Mouse (Mus musculus) Muller cell, postnatal 12 days (primary cell): ENCODE measurements around the gene Hivep3.
A peak's percentile ranks its signal among the peaks of the same experiment; 100 is the strongest.

ENCODE experiments used
- DNase-seq: peaks from one replicate; pipeline ENCODE4 v3.0.0-alpha.2; 2015; ENCODE audit errors: inconsistent ontology term

Hivep3 gene

DNA sequence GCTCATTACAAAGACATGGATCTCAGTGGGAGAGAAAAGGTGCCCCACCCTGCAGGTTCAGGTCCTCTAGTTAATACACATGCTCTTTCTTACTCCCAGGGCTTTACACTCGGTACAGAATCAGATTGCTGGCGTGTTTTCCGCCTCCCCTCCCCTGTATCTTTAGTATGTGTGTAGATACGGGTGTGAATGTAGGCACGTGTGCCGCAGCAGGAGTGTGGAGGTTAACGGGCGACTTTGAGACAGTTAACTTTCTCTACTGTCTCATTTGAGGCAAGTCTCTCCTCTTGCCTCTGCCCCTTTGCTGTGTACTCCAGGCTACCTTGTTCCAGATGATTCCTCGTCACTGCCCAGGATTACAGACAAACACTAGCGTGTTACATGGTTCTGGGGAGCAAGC lies 241.7 kb downstream of the Hivep3 start:
- DNase-seq: no peak

DNA sequence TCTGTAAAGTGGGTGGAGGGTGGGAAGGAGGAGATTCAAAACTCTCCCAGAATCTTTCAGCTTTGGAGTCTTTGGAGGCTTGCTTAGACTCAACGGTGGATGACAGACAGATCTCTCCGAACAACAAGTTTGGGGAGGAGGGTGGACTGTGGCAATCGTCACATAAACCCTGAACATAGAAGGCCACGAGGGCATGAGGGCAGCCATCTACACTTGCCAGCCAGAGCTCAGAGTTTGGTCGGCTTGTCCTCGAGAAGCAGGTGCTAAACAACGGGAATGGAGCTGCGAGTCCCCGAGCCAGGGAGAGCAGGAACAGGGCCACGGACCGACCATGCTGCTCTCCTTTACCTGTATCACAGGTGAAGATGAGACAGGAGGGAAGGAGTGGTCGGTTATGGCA lies 242.2 kb downstream of the Hivep3 start:
- no peak for DNase-seq

DNA sequence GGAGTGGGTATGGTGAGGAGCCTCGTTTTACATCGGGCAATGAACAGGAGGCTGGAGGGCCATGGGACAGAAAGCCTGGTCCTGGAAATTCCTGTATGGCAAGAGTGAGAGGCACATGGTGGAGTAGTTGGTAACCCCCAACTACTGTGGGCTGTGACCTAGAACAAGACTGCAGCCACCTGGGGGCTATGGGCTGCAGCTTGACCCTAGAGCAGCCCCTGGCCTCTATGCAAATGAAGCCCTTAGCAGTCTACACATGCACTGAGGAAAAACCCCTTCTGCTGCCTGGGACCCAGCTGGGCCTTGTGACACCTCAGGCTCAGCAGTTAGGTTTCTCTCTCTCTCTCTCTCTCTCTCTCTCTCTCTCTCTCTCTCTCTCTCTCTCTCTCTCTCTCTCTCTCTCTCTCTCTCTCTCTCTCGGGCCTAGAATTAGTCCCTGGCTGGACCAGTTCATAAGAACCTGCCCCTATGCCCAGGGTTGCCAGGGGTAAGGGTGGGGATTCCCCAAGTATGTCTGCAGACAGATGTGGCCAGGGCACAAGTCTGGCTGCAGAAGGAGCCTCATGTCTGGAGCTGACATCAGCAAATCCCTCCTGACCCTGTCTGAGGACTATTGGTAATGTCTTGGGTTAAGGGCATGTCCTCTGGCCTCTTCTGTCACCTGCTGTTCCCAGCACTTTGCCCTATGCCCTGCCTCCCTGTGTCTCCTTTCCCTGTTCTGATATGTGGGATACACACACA lies 243.0 kb downstream of the Hivep3 start:
- no peak for DNase-seq

DNA sequence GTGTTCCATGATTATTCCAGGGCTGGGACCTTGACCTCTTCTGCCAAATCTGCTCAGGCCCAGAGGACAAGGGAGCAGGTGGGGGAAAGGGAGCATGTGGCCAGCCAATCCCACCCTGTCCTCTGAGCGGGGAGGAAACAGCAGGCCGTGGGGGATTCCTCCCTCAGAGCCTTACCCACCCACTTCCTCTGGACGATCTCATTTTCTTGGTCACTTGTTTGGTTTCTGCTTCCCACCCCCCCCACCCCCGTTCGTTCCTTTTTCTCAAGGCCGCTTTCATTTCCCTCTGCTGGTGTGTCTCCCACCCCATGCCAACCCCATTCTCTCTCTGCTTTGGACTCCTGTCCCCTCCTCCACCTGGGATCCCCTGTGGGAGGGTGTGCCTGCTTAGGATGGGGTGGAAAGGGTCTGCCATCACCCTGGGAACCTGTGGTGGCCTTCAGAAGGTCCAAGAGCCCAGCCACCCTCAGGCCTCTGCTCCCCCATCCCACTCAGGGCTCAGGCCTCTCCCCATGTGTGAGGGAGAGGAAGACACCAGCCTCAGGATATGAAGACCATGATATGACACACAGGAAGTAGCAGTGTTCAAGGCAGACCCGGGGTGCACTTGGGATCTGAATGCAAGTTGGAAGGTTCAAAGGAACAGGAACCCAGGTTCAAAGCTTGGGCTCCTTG lies 244.4 kb downstream of the Hivep3 start:
- no peak for DNase-seq

DNA sequence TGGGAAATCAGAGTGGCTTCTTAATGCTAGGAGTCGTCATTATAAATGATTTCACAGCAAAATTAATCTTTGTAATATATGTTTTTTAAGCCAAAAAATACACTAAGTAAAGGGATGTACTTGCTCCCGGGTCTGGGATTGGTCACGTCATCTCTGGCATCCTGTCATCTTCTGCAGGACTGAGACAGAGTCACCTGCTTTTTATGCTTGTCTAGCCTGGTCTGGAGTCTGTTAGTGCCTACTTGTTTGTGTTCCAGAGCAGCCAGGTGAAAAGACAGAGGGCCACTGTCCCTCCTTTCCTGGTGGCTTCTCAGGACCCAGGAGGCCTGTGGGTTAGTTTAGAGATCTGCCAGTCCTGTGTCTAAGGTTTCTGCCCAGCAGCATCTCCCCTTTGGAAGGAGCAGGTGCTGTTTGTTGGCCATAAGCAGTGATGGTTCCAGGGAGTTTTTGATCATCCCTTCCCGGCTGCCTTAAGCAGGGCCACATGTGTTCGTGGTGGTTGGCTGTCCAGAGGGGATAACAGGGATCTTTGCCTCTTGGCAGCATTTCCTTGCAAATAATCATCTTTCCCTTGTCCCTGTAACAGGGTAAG lies 245.8 kb downstream of the Hivep3 start:
- DNase-seq: no peak

DNA sequence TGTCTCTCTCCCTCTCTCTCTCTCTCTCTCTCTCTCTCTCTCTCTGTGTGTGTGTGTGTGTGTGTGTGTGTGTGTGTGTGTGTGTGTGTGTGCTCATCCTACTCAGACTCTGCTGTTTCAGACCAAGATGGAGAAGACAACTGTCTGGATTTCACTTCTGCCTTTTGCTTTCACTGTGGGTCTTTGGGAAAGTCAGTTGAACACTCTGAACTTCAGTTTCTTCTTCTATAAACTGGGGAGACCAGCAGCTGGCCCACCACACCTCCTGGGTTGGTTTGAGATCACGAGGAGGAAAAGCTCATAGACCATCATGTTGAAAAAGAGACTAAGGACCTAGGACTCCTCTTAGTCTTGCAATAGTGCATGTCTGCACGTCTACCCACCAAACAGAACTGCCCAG lies 246.3 kb downstream of the Hivep3 start:
- DNase-seq: no peak

DNA sequence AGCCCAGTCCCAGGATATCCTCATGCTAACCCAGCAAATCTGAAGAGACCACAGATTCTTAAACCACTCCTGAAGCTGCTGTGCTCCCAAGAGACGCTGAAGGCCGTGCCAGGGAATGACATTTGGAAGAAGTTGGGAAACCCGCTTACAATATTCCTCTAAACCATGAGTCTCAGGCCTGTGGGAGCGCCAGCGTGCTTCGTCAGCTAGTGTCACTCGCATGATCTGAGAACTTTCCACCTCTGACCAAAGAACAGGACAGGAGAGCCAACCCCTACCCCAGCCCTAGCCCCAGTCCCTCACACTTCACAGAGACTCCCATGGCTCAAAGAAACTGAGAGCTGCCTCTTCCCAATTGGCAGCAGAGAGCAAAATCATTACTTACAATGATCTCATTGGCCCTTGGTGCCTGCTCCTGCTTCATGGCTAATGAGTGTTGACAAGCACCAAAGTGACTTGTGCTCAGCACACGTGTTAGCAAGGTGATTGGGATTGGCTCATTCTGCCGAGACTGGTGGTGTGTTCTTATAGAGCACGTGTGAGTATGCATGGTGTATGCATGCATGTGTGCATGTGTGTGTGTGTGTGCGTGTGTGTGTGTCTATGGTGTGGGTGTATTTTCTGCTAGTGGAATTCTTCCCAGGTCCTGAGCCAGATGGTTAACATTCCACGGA lies 247.6 kb downstream of the Hivep3 start:
- peak; percentile 63 for DNase-seq

DNA sequence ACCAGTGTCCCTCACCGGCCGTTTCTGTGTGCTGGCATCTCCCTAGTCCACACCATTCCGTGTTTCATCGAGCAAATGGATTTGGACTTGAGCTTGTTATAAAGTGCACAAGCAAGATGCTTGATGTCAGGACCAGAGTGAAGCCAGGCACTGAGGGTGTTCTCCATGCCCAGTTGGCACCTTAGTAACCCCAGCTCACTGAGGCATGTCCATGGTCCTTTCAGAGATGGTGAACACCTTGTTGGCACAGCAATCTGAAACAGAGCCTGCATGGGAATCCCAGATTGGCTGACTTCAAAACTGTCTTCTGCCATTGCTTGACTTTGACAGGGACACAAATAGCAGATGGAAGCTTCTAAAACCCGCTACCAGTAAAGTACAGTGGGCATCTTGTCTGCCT lies 252.5 kb downstream of the Hivep3 start:
- no peak for DNase-seq

DNA sequence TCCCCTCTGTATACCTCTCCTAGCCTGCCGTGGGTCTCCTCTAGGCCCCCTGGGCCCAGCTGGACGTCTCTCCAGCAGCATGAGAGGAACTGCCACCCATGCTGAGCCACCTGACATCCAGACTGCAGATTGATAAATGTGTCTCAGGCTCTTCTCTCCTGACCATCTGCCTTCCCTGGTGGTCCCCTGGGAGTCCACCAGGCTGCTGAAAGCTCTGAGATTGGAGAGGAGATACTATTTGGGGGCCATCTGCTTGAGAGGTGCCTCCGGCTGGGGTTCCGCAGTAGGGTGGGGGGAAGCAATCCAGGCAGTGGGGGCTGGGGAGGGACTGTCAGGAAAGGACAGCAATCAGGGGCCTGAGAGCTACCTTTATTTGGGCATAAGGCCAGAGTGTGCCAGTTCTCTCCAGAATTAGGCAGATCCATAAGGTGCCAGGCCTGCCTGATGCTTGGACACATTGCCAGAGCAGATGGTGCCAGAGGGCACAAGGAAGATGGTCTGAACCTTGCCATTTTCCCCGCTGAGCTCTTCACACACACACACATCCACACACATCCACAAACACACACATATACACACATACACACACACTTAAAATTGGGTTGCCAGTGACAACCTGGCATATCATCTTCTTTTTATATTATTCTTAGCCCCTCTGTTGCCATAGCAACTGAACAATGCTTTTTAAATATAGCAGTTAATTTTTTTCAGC lies 253.2 kb downstream of the Hivep3 start:
- no peak for DNase-seq

DNA sequence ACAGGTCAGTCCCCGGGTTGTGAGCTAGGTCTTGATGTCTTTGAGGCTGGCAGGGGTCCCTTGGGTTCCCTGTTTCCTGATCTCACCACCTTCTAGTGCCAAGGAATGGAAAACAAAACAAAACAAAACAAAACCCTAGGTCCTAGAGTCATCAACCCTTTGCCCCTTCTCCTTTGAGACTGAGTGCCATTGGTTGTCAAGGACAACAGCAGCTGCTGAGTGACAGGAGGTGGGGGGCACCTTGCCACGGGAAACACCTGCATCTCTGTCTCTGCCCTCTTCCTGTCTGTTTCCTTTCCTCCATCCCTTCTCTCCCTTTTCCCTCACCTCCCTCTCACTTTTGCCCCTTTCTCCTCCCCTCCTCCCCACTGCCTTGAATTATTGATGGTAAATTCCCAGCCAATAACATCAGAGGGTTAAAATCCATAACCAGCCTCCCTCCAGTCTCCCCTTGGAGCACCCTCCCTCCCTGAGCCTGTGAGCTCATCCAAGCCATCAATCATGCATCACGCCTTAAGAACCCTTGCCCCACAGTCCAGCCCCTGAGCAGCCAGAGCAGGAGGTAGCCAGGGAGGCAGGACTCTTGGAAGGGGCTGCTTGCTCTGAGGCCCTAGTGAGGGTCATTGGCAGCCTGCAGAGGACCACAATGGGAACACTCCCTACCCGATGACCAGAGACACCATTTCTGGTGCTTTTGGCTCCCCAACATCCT lies 253.9 kb downstream of the Hivep3 start:
- DNase-seq: no peak

DNA sequence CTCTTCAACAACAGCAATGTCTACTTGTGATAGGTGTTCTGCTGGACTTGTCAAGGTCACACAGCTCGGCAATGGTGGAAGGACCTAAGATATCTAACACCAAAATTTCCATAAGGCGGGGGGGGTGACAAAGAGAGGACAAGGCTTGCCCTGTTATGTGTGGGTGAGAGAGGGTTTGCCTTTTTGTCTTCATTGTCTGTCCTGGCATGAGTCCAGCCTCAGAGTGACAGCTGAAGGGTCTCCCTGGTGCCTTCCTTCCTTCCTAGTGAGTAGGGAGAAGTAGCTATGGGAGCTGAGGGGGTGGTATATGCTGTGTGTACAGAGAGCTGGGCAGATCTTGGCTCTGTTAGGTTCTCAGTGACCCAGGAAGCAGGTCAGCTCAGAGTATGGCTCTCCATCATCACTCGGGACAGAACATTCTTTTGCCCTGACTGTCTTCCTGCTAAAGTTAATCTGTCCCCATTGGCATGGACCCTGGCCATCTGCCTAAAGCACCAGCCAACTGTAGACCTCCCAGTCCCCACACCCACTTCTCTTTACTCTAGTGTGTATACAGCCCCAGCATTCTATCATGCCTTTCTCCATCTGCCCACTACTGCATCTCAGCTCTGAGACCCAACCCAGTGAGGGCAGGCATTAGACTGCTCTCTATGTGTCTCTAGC lies 255.6 kb downstream of the Hivep3 start:
- peak; percentile 82 for DNase-seq

DNA sequence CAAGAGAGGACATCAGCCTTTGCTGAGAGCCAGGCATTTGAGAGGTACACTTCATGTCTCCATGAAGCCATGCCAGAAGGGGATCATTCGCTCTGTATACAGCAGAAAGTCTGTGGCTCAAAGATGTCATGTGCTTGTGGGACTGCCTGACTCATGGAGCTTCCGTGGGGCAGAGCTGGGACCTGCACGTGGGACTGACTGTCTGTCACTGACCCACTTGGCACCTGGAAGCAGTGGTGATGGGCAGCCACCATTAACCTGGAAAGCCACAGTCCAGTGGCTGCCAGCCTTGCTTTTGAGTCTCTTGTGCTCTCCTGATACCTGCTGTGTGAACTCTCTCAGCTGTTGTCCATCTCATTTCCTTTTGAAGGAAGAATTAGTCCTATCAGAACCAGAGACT lies 256.8 kb downstream of the Hivep3 start:
- peak; percentile 59 for DNase-seq

DNA sequence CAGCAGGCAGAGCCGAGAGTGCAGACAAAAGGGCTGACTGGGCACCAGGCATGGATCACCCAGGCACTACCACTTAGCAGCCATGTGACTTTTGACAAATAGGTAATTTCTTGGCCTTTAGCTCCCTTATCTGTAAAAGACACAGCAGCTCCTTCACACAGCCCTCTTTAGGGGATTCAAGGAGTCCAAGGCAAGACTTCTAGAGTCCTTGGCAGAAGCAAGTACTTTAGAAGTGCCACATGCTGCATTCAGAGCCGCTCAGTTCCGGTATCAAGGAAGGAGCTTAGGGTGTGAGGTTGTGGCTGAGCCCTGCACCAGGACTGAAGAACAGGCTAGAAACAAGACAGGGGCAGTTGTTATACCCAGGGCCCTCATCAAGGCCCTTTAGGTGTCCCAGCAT lies 257.3 kb downstream of the Hivep3 start:
- no peak for DNase-seq

DNA sequence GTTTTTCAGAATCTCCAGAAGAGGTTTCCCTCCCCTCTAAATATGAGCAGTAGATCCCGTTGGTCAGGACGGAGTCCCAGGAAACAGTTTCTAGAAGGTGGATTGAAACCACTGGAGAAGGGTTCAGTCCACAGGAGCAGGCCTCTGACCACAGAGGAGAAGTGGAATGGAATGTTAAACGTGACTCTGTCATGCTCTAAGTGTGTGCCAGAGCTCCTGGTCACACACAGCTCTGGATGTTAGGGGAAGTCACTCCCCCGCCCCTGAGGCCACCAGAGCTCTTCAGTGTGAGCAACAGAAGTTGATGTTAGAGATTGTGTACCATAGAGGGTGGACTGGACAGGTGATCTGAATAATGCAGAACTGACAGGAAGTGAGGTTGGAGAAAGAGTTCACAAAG lies 258.2 kb downstream of the Hivep3 start:
- DNase-seq: no peak

DNA sequence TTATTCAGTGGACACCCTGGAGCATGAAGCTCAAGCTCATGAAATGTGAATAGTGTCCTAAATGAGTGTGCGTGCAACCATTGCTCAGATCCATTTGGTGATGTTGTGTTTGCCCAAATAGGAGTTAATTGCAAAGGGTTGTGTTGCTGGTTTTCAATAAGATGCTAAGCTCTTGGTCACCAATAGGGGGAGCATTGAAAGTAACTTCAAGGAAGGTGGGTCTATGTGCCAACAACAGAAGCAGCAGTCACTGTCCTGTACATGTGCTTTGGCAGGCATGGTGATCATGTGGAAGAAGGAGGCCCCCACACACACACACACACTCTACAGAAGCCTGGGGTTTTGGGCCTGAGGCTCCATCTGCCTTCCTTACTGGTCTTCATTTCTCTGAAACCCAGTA lies 262.8 kb downstream of the Hivep3 start:
- DNase-seq: no peak

DNA sequence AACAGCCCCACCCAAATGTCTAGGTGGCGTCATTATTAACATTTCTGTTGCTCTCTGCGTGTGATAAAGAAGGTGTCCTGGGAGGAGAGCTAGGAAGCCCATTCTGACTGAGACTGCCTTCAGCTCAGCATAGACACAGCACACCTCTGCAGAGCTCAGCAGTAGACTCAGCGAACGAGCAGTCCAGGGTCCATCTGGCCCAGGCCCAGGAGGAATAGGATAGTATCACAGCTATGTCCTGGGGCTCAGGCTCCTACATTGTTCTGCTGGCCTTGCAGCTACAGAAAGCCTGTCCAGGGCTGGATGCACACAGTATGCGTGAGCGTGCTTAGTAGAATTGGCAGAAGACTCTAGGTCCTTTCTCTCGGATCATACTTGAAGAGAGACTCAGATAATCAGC lies 263.8 kb downstream of the Hivep3 start:
- DNase-seq: no peak

DNA sequence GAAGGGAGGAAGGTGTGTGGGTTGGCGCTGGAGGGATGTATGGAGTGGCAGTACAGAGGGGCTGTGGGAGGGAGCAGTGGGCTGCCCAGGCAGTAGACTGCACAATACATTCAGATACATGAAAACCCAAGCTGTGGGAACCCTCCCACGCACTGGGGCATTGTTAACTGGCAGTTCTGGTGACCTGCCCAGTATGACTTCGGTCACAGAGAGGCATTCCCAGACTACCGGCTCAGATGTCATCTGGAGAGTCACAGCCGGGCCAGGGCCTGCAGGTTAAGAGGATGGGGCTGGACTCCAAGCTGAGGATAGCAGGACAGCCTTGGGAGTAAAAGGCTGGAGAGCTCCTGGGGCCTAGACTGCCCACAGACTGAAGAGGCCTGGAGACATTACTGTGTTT lies 265.3 kb downstream of the Hivep3 start:
- peak; percentile 84 for DNase-seq

DNA sequence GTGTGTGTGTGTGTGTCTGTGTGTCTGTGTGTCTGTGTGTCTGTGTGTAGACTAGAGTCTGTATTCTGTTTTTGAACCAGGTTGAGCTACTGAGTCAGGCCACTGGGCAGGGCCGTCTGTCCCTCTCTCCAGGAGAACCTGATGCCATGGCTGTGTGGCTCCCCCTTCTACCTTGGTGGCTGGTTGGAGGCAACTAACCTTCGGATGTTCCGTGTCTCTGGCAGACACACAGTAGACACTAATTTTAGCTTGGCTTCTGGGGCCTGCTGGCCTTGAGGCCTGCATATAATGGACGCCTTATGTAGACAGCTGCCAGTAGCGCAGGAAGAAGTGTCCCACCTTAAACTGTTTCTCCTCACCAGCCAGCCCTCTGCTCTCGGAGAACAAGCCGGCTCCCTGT lies 267.3 kb downstream of the Hivep3 start:
- DNase-seq: no peak

DNA sequence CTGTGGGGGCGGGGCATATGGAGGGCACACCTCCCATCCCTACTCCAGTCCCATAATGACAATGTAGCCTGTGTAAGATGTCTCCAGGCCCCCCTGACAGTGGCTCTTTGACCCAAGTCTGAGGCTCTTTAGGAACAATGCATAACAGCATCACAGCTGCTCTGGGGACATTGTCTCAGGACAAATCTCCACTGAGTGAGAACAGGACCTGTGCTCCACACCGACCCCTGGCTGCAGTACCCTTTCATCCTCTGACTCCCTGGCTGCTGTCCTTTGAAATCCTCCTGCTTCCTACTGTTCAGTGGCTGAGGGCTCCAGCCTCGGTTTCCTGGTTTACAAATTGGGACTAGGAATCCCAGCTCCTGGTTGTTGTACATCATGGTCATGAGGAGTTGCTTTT lies 269.4 kb downstream of the Hivep3 start:
- no peak for DNase-seq

DNA sequence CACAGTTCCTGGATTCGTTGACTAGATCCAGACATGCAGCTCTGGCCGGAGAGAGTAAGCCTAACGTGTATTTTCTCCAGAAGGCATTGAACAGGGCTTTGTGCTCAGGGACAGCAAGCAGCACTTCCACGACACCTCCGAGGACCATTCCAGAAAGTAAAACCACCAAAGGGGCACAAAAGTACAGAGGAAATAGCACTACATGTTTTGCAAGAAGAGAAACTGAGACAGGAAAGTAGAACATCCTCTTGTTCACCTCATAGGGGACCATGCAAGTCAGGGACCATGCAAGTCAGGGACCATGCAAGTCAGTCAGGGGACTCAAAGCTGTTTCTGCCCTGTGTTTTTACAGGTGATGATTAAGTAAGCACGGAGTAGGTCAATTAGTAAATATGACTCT lies 272.5 kb downstream of the Hivep3 start:
- DNase-seq: no peak

DNA sequence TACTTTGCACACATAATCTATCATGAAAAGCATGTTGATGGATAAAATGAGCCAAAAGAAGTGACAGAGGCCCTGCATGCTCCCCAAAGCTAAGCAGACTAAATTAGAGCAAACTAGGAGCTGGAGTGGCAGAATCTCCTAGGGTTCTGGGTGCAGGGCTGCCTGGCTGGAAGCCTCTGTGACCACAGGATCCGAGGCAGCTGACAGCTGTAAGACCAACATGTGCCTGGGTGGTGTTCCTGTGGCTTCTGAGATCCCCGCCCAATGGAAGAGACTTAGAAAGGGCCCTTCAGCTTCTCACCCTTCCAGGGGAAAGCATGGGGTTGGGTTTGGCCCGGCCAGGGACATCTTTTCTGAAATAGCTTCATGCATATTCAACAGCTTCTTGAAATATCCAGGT lies 274.3 kb downstream of the Hivep3 start:
- DNase-seq: no peak
